Mouse (Mus musculus) olfactory bulb, adult 2 months (tissue): ENCODE data around the gene Irak3. TPM values are rescaled to one million over a fixed set of nuclear protein-coding genes. Genes with fewer than 3 reads are reported as not detected.

Experiments
- H3K27ac ChIP-seq: fragments of 200-500 bp; 2 replicates; pipeline ENCODE4 v1.5.1; 2012; ENCODE audit warnings: low read depth, low read length; ENCODE audit not compliant: insufficient read depth
- H3K4me1 ChIP-seq: fragments of 200-500 bp; 2 replicates; pipeline ENCODE4 v1.6.1; 2012; ENCODE audit warnings: low read length; ENCODE audit not compliant: control insufficient read depth, insufficient read depth
- H3K4me3 ChIP-seq: fragments of 200-500 bp; 2 replicates; pipeline ENCODE4 v1.5.1; 2012; ENCODE audit warnings: mild to moderate bottlenecking, low read depth, low read length, moderate library complexity; ENCODE audit not compliant: insufficient read depth
- CTCF ChIP-seq: fragments of 200-500 bp; IDR thresholded peaks from 2 replicates; pipeline ENCODE4 v1.5.1; 2012; ENCODE audit warnings: low read depth, mild to moderate bottlenecking, low read length, moderate library complexity; ENCODE audit not compliant: insufficient read depth
- POLR2A ChIP-seq: fragments of 200-500 bp; IDR thresholded peaks from 2 replicates; pipeline ENCODE4 v1.6.1; 2012; ENCODE audit warnings: mild to moderate bottlenecking, low read depth, low read length, moderate library complexity; ENCODE audit not compliant: insufficient read depth
- WGBS: fragments of 180-500 bp; shearing (Covaris S2); methylation state at CpG from one replicate; pipeline ENCODE4 v1.1.7; 2018; 5-methylcytosine and 5-hydroxymethylcytosine counted together
- polyA plus RNA-seq: library from polyadenylated mRNA; stranded (reverse); fragments of >200 nt; gene quantifications from 2 replicates; pipeline ENCODE4 v1.2.4, GENCODE M21; 2012; ENCODE audit warnings: low replicate concordance; ENCODE audit not compliant: missing spikeins, insufficient read depth, insufficient read length

Irak3 gene
- polyA plus RNA-seq, 1 experiment = not detected

GRCm38 (mm10) chr10:120140193-120140592 lies 61.7 kb downstream of the Irak3 start:
- 61% methylated on average over 4 of the region's 4 CpGs for WGBS
- Histone ChIP-seq H3K27ac (no peak overlapping the region), H3K4me1 (no peaks in the 10 kb centered on the region), H3K4me3 (no peak overlapping the region)
- TF ChIP-seq POLR2A (no peak), CTCF (no peak)

- WGBS = 80% methylated on average over 12 of the region's 12 CpGs
- H3K4me3 ChIP-seq = no peak overlapping the region
- no peak overlapping the region for H3K27ac ChIP-seq
- TF ChIP-seq CTCF (no peak), POLR2A (no peak)
- no peaks in the 10 kb centered on the region for H3K4me1 ChIP-seq
Observed at GRCm38 (mm10) chr10:120136020-120136562, 65.8 kb downstream of the Irak3 start.

- H3K27ac ChIP-seq = no peak overlapping the region
- no peak overlapping the region for H3K4me3 ChIP-seq
- WGBS = 39% methylated on average over 11 of the region's 11 CpGs
- H3K4me1 ChIP-seq = 0 out of 2 replicates have a peak, but pooled peaks cover under 1% of the 10 kb centered on the region
- TF ChIP-seq POLR2A (no peak), CTCF (no peak)
Observed at GRCm38 (mm10) chr10:120133697-120134096, 68.2 kb downstream of the Irak3 start.

- Histone ChIP-seq H3K4me3 (no peak overlapping the region), H3K27ac (no peak overlapping the region), H3K4me1 (peaks cover 2% of the 10 kb centered on the region; the same call in 1 of the 2 replicates)
- WGBS = 64% methylated on average over 16 of the region's 16 CpGs
- TF ChIP-seq POLR2A = no peak
- TF ChIP-seq CTCF = peak; percentile 29; the same call in 1 of the 2 replicates
Observed at GRCm38 (mm10) chr10:120130621-120131020, 71.3 kb downstream of the Irak3 start.

GRCm38 (mm10) chr10:120128601-120129277 lies 73.2 kb downstream of the Irak3 start:
- Histone ChIP-seq H3K27ac (no peak overlapping the region), H3K4me1 (peaks cover 2% of the 10 kb centered on the region; the same call in 1 of the 2 replicates), H3K4me3 (peak overlapping the region; percentile 9)
- 32% methylated on average over 13 of the region's 13 CpGs for WGBS
- no peak for TF ChIP-seq CTCF
- TF ChIP-seq POLR2A = no peak

- TF ChIP-seq POLR2A = no peak
- TF ChIP-seq CTCF = no peak
- no peak overlapping the region for H3K27ac ChIP-seq
- H3K4me1 ChIP-seq = peaks cover 2% of the 10 kb centered on the region; the same call in 1 of the 2 replicates
- WGBS = 81% methylated on average over 10 of the region's 10 CpGs
- no peak overlapping the region for H3K4me3 ChIP-seq
Observed at GRCm38 (mm10) chr10:120125465-120125857, 76.5 kb downstream of the Irak3 start.

GRCm38 (mm10) chr10:120124801-120125464 lies 77.0 kb downstream of the Irak3 start:
- Histone ChIP-seq H3K27ac (no peak overlapping the region), H3K4me1 (peaks cover 2% of the 10 kb centered on the region; the same call in 1 of the 2 replicates), H3K4me3 (no peak overlapping the region)
- WGBS = 50% methylated on average over 7 of the region's 7 CpGs
- TF ChIP-seq POLR2A (no peak), CTCF (no peak)

- H3K4me3 ChIP-seq = no peak overlapping the region
Observed at GRCm38 (mm10) chr10:120123721-120124120, 78.2 kb downstream of the Irak3 start.

GRCm38 (mm10) chr10:120115249-120115648 lies 86.7 kb downstream of the Irak3 start:
- TF ChIP-seq CTCF = no peak
- no peak for TF ChIP-seq POLR2A
- Histone ChIP-seq H3K27ac (no peak overlapping the region), H3K4me1 (no peaks in the 10 kb centered on the region), H3K4me3 (no peak overlapping the region)
- 100% methylated on average over 1 of the region's 1 CpGs for WGBS

More at GRCm38 (mm10) chr10:120123721-120124120, 78.2 kb downstream of the Irak3 start:
- TF ChIP-seq POLR2A = no peak
- Histone ChIP-seq H3K4me1 (peaks cover 2% of the 10 kb centered on the region; the same call in 1 of the 2 replicates), H3K27ac (no peak overlapping the region)
- 95% methylated on average over 3 of the region's 3 CpGs for WGBS
